Mouse (Mus musculus) bone marrow macrophage, adult 2 months (primary cell): Measurements from ENCODE around the gene Chil6. TPM values are rescaled to one million over a fixed set of nuclear protein-coding genes. Genes with fewer than 3 reads are reported as not detected.

Source experiments
- H3K27ac ChIP-seq: 2 replicates; pipeline ENCODE4 v1.5.1; 2012; ENCODE audit warnings: low read depth, low read length; ENCODE audit not compliant: insufficient read depth
- H3K4me1 ChIP-seq: 2 replicates; pipeline ENCODE4 v1.6.1; 2012; ENCODE audit warnings: low read length; ENCODE audit not compliant: control insufficient read depth, insufficient read depth
- H3K4me3 ChIP-seq: 2 replicates; pipeline ENCODE4 v1.5.1; 2012; ENCODE audit warnings: mild to moderate bottlenecking, low read length, moderate library complexity; ENCODE audit not compliant: insufficient read depth
- CTCF ChIP-seq: IDR thresholded peaks from 2 replicates; pipeline ENCODE4 v1.5.1; 2012; ENCODE audit warnings: low read depth, mild to moderate bottlenecking, low read length, moderate library complexity
- POLR2A ChIP-seq: IDR thresholded peaks from 2 replicates; pipeline ENCODE4 v1.6.1; 2012; ENCODE audit warnings: mild to moderate bottlenecking, low read depth, low read length, borderline replicate concordance
- polyA plus RNA-seq: library from polyadenylated mRNA; stranded (reverse); fragments of >200 nt; gene quantifications from 2 replicates; pipeline ENCODE4 v1.2.4, GENCODE M21; 2012; ENCODE audit not compliant: missing spikeins, insufficient read depth, insufficient read length

Chil6 gene
- polyA plus RNA-seq, result not detected in 2 replicates

GRCm38 (mm10) chr3:106406082-106406481, at the start of gene Chil6:
Gene Chil6, minus strand, starts transcription at chr3:106406182.
- Histone ChIP-seq H3K4me3 (no peak within 1 kb of the TSS), H3K27ac (no peak within 1 kb of the TSS), H3K4me1 (no peaks in the 10 kb centered on the region)
- no peak for TF ChIP-seq POLR2A
- no peak for TF ChIP-seq CTCF

DNA sequence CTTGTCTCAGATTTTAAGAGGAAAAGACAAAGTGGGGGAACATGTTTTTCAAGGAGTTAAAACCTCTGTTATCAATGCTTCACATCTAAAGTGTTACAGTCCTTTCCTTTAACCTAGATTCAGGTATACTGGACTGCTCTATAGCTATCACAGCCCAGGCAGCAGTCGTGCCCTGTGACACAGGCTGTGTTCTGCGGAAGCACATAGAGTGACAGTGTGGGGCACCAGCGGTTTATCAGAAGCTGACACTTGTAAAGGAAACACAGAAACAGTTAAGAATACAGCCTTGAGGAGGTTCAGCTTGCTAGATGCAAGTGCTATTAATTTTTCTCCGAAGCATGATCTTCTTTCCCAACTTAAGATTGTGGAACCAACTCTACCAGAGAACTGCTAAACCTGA, 46.6 kb upstream of the Chil6 start:
- no peaks in the 10 kb centered on the region for H3K4me1 ChIP-seq
- H3K27ac ChIP-seq, result no peak overlapping the region
- no peak overlapping the region for H3K4me3 ChIP-seq
- no peak for TF ChIP-seq POLR2A
- TF ChIP-seq CTCF, result no peak

DNA sequence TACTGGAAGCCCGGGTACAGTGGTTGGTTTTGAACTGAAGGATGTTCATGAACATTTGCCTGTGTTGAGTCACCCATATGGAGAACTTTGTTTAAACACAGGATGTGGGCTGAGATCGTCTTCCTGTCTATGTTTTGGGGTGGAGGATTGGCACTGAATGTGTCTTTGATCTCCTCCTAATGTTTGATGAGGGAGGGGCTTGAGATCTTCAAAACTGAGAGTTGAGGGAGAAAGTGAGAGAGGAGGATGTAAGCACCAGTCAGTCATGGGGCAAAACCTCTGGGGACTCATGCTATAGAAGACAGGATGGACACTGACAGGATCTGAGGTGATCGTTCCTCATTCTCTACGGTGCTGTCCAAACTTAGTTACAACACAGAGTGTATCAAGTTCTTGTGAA, 43.6 kb upstream of the Chil6 start:
- Histone ChIP-seq H3K27ac (no peak overlapping the region), H3K4me3 (no peak overlapping the region), H3K4me1 (no peaks in the 10 kb centered on the region)
- TF ChIP-seq POLR2A (no peak), CTCF (no peak)

GRCm38 (mm10) chr3:106448995-106449394, 43.0 kb upstream of the Chil6 start:
- Histone ChIP-seq H3K4me3 (no peak overlapping the region), H3K27ac (no peak overlapping the region), H3K4me1 (no peaks in the 10 kb centered on the region)
- TF ChIP-seq POLR2A (no peak), CTCF (no peak)

- no peak for TF ChIP-seq POLR2A
- Histone ChIP-seq H3K4me1 (no peaks in the 10 kb centered on the region), H3K27ac (no peak overlapping the region), H3K4me3 (no peak overlapping the region)
Observed at GRCm38 (mm10) chr3:106448571-106448970, 42.6 kb upstream of the Chil6 start.

Other genes starting within 250 kb of the Chil6 start
- gene Chil3, start 238.6 kb downstream of the Chil6 start, polyA plus RNA-seq, result 2.8 and 2.9 TPM in 2 replicates
- gene Chil4, start 186.7 kb downstream of the Chil6 start, polyA plus RNA-seq, result not detected in 2 replicates
- gene Dennd2d, start 76.2 kb upstream of the Chil6 start, polyA plus RNA-seq, result 4.1 and 4.2 TPM in 2 replicates
- gene Dram2, start 141.6 kb upstream of the Chil6 start, polyA plus RNA-seq, result 173 and 175 TPM in 2 replicates
- 116 and 119 TPM in 2 replicates for gene Cept1, start 141.6 kb upstream of the Chil6 start, polyA plus RNA-seq